In genomic region chr3:32708368-32709231, GRCm38 (mm10) we compare ENCODE assay signal across 8 mouse cellular contexts. TPM values are rescaled to one million over a fixed set of nuclear protein-coding genes. Genes with fewer than 3 reads are reported as not detected.
DNase-seq lines count a peak whose midpoint lies in the region; ATAC-seq and TF ChIP-seq lines count a peak whose summit lies in the region.

No protein-coding gene starts in this region.

- peaks cover 6 to 13% of the 10 kb centered on the region in 2 experiments for H3K4me1 ChIP-seq in ES-E14 (ENCODE audit: control insufficient read depth in 2 of 2, insufficient read depth in 2 of 2, low read length in 2 of 2, poor library complexity in 1 of 2)
- peaks cover 16% of the 10 kb centered on the region for H3K4me1 ChIP-seq in forebrain, embryonic 15.5 days
- no peaks in the 10 kb centered on the region for H3K4me1 ChIP-seq in lung, adult 2 months (ENCODE audit: control insufficient read depth, insufficient read depth, low read length)

- peak; percentile 100 for ATAC-seq in forebrain, embryonic 15.5 days (replicated peaks)
- ATAC-seq in neutrophil, adult 5-6 weeks (ENCODE audit: extremely low read depth, insufficient number of reproducible peaks, low FRiP score, poor library complexity, severe bottlenecking), result peak; percentile 98

- no peaks in the 10 kb centered on the region for H3K27me3 ChIP-seq in forebrain, embryonic 15.5 days

- peak; percentile 97 for DNase-seq in ES-E14 (ENCODE audit: low read depth, low spot score)
- peak; percentile 99 for DNase-seq in cerebellum, adult 11-12 months
- peak; percentile 94 for DNase-seq in heart, postnatal 25 days (ENCODE audit: low spot score)
- peak; percentile 95 to 97 for DNase-seq in layer of hippocampus, adult 18-20 months (ENCODE audit: low spot score in 2 of 2)
- DNase-seq in lung, adult 2 months, result peak; percentile 97
- DNase-seq in thymus, adult 18-20 months, result peak; percentile 96 to 97

- WGBS in forebrain, embryonic 15.5 days, result under 1% methylated on average over 81 of the region's 90 CpGs
- under 1% methylated on average over 90 of the region's 90 CpGs for WGBS in lung, adult 2 months

- peak overlapping the region; percentile 79 to 87 for H3K4me3 ChIP-seq in ES-E14 (ENCODE audit: insufficient read depth in 1 of 2, low read depth in 1 of 2, low read length in 2 of 2, poor library complexity in 1 of 2, severe bottlenecking in 1 of 2)
- peak overlapping the region; percentile 91 for H3K4me3 ChIP-seq in forebrain, embryonic 15.5 days
- peak overlapping the region; percentile 87 for H3K4me3 ChIP-seq in lung, adult 2 months (replicated peaks; ENCODE audit: extremely low read depth, low read depth, low read length)

- intact Hi-C loops in heart, postnatal 25 days (cut with DNase I), result loop anchor here (2.0 kb wide), 1 partner anchor 28 kb away; the partner anchor contains the start of genes Mrpl47 and Ndufb5

- H3K9ac ChIP-seq in ES-E14 (ENCODE audit: insufficient read depth, low read depth, low read length, poor library complexity, severe bottlenecking), result peak overlapping the region; percentile 95
- peak overlapping the region; percentile 88 for H3K9ac ChIP-seq in forebrain, embryonic 15.5 days (replicated peaks)

- H3K9me3 ChIP-seq in ES-E14 (ENCODE audit: control insufficient read depth, insufficient read depth, low read depth, low read length), result no peaks in the 10 kb centered on the region
- no peaks in the 10 kb centered on the region for H3K9me3 ChIP-seq in forebrain, embryonic 15.5 days

- peak overlapping the region; percentile 87 for H3K27ac ChIP-seq in ES-E14 (ENCODE audit: insufficient read depth, low read depth, low read length, poor library complexity, severe bottlenecking)
- H3K27ac ChIP-seq in forebrain, embryonic 15.5 days (replicated peaks), result peak overlapping the region; percentile 92

- TF ChIP-seq CTCF in lung, adult 2 months (IDR thresholded peaks at IDR 0.05; ENCODE audit: insufficient read depth, low read length), result no peak

- H3K36me3 ChIP-seq in ES-E14 (ENCODE audit: control insufficient read depth, insufficient read depth, low read length, poor library complexity, severe bottlenecking), result peaks cover 20% of the 10 kb centered on the region
- H3K36me3 ChIP-seq in forebrain, embryonic 15.5 days, result peaks cover 20% of the 10 kb centered on the region

- TF ChIP-seq POLR2A in lung, adult 2 months (IDR thresholded peaks at IDR 0.05; ENCODE audit: borderline replicate concordance, extremely low read depth, low read depth, low read length), result 0 out of 2 replicates have a peak, but pooled peaks have one; percentile 7

- in situ Hi-C loops in ES-E14 (cut with MboI; ENCODE audit: low sequenced_read_pairs in 2 of 2, unreplicated experiment in 2 of 2), result loop anchor here in 1 of 2 experiments (25.0 kb wide), 1 partner anchor 1354 kb away; no protein-coding TSS in a partner anchor

- peak overlapping the region; percentile 77 for H3K4me2 ChIP-seq in forebrain, embryonic 15.5 days (replicated peaks)

TF ChIP-seq in ES-E14, 5 proteins besides CTCF, POLR2A, EP300 and RAD21:
- TF ChIP-seq MAFK (IDR thresholded peaks at IDR 0.05; ENCODE audit: insufficient read depth, low read depth, low read length) (no peak), CHD2 (IDR thresholded peaks at IDR 0.05; ENCODE audit: low read depth, low read length) (peak; percentile 89), HCFC1 (IDR thresholded peaks at IDR 0.05; ENCODE audit: borderline replicate concordance, insufficient read depth, low read length) (peak; percentile 75; the same call in 1 of the 2 replicates)

RNA-seq across cellular contexts. Expression of gene Actl6a, which starts 2.5 kb away (rescaled TPM):
- 160 and 178 TPM in 2 replicates for total RNA-seq in ES-E14 (2012; rRNA removed)
- polyA plus RNA-seq in forebrain, embryonic 15.5 days (2015; fragmentation: Nextera tagmentation; extraction: Ambion mirVana), result 126 and 139 TPM in 2 replicates
- total RNA-seq in heart, postnatal 25 days (2021), result 10 to 100 TPM; 22.3 to 22.6 TPM
- 10 to 100 TPM; 16.3 to 17.3 TPM for total RNA-seq in layer of hippocampus, adult 18-20 months (2021)
- polyA plus RNA-seq in lung, adult 2 months (2012; rRNA removed), result 13.6 and 18.9 TPM in 2 replicates
- 44.3 and 46.5 TPM in 2 replicates for total RNA-seq in neutrophil, adult 5-6 weeks (2017)

RNA-seq across cellular contexts. Expression of gene Ndufb5, which starts 28.2 kb away (rescaled TPM):
- 199 and 237 TPM in 2 replicates for total RNA-seq in ES-E14 (2012; rRNA removed)
- polyA plus RNA-seq in forebrain, embryonic 15.5 days (2015; fragmentation: Nextera tagmentation; extraction: Ambion mirVana), result 287 and 299 TPM in 2 replicates
- total RNA-seq in heart, postnatal 25 days (2021), result 100 to 1,000 TPM; 874 to 922 TPM
- 100 to 1,000 TPM; 181 to 187 TPM for total RNA-seq in layer of hippocampus, adult 18-20 months (2021)
- 103 and 111 TPM in 2 replicates for polyA plus RNA-seq in lung, adult 2 months (2012; rRNA removed)
- total RNA-seq in neutrophil, adult 5-6 weeks (2017), result 53.3 and 76.5 TPM in 2 replicates

RNA-seq across cellular contexts. Expression of gene Mrpl47, which starts 28.8 kb away (rescaled TPM):
- 34.9 and 40.3 TPM in 2 replicates for total RNA-seq in ES-E14 (2012; rRNA removed)
- 36.6 and 38.1 TPM in 2 replicates for polyA plus RNA-seq in forebrain, embryonic 15.5 days (2015; fragmentation: Nextera tagmentation; extraction: Ambion mirVana)
- 10 to 100 TPM; 37.4 to 38.7 TPM for total RNA-seq in heart, postnatal 25 days (2021)
- 10 to 100 TPM; 18.0 to 18.4 TPM for total RNA-seq in layer of hippocampus, adult 18-20 months (2021)
- polyA plus RNA-seq in lung, adult 2 months (2012; rRNA removed), result 1.2 and 2.0 TPM in 2 replicates
- total RNA-seq in neutrophil, adult 5-6 weeks (2017), result 5.4 and 7.3 TPM in 2 replicates

Comparison
In these comparisons a context has a peak if more than half of its experiments do, and no peak if none do; other contexts are left out.
1. Peak in every context shown above with its lines: DNase-seq, ATAC-seq, H3K4me3 ChIP-seq and H3K27ac ChIP-seq.